Mouse (Mus musculus): ENCODE measurements around the gene Haus8.

- no peak for TF ChIP-seq POLR2A (IDR thresholded peaks at IDR 0.05; ENCODE audit: extremely low read depth, insufficient read depth, low read length)
- TF ChIP-seq CTCF (IDR thresholded peaks at IDR 0.05; ENCODE audit: low read depth, low read length), result no peak
Observed at GRCm38 (mm10) chr8:71267690-71268089, 5.0 kb downstream of the Haus8 start.
